Mouse (Mus musculus) ES-E14 (cell line): Measurements from ENCODE around the gene Rprd1b. TPM values are rescaled to one million over a fixed set of nuclear protein-coding genes. Genes with fewer than 3 reads are reported as not detected.

ENCODE experiments used
- DNase-seq: peaks from one replicate; pipeline ENCODE4 v3.0.0-alpha.2; 2013; ENCODE audit warnings: low read depth, low spot score
- H3K27ac ChIP-seq: 2 replicates; pipeline ENCODE4 v1.5.1; 2012; ENCODE audit warnings: low read depth, mild to moderate bottlenecking, low read length, moderate library complexity, mixed read lengths; ENCODE audit not compliant: poor library complexity, insufficient read depth, severe bottlenecking
- H3K36me3 ChIP-seq: 2 replicates; pipeline ENCODE4 v1.6.1; 2012; ENCODE audit warnings: mild to moderate bottlenecking, low read length, moderate library complexity, mixed read lengths; ENCODE audit not compliant: control insufficient read depth, poor library complexity, insufficient read depth, severe bottlenecking
- H3K4me1 ChIP-seq, 2 experiments: fragments of 150-350 bp in 1 of 2; sonication (generic) in 1 of 2; 2 replicates each; pipeline ENCODE4 v1.6.1; 2012; ENCODE audit warnings: low read length in 2 of 2, mild to moderate bottlenecking in 1 of 2, mixed read lengths in 1 of 2; ENCODE audit not compliant: control insufficient read depth in 2 of 2, insufficient read depth in 2 of 2, poor library complexity in 1 of 2
- H3K4me3 ChIP-seq, 2 experiments: fragments of 150-350 bp in 1 of 2; sonication (generic) in 1 of 2; 2 replicates each; pipeline ENCODE4 v1.5.1; 2012; ENCODE audit warnings: low read length in 2 of 2, low read depth in 1 of 2, mild to moderate bottlenecking in 1 of 2, mixed read lengths in 1 of 2; ENCODE audit not compliant: insufficient read depth in 1 of 2, poor library complexity in 1 of 2, severe bottlenecking in 1 of 2
- H3K9ac ChIP-seq: 2 replicates; pipeline ENCODE4 v1.6.1; 2012; ENCODE audit warnings: low read depth, mild to moderate bottlenecking, low read length, mixed read lengths; ENCODE audit not compliant: poor library complexity, insufficient read depth, severe bottlenecking
- H3K9me3 ChIP-seq: fragments of 150-350 bp; sonication (generic); 2 replicates; pipeline ENCODE4 v1.6.1; 2012; ENCODE audit warnings: low read depth, mild to moderate bottlenecking, low read length; ENCODE audit not compliant: control insufficient read depth, insufficient read depth
- CHD2 ChIP-seq: IDR thresholded peaks from 2 replicates; pipeline ENCODE4 v1.6.1; 2014; ENCODE audit warnings: mild to moderate bottlenecking, low read depth, low read length, inconsistent platforms
- HCFC1 ChIP-seq: IDR thresholded peaks from 2 replicates; pipeline ENCODE4 v1.6.1; 2012; ENCODE audit warnings: low read length, inconsistent platforms, borderline replicate concordance; ENCODE audit not compliant: insufficient read depth
- MAFK ChIP-seq: IDR thresholded peaks from 2 replicates; pipeline ENCODE4 v1.6.1; 2014; ENCODE audit warnings: mild to moderate bottlenecking, low read depth, low read length, inconsistent platforms; ENCODE audit not compliant: insufficient read depth
- ZC3H11A ChIP-seq: IDR thresholded peaks from 2 replicates; pipeline ENCODE4 v1.6.1; 2012; ENCODE audit warnings: low read depth, mild to moderate bottlenecking, inconsistent platforms, low read length, borderline replicate concordance
- ZNF384 ChIP-seq: IDR thresholded peaks from 2 replicates; pipeline ENCODE4 v1.6.1; 2012; ENCODE audit warnings: low read depth, low read length, inconsistent platforms
- in situ Hi-C, 2 experiments: fragments of 600-800 bp; cut with MboI; formaldehyde crosslinking; loops; one replicate each; pipeline ENCODE4 v1.15.1; 2025; ENCODE audit warnings: low sequenced_read_pairs in 2 of 2, inconsistent platforms in 1 of 2; ENCODE audit not compliant: unreplicated experiment in 2 of 2
- total RNA-seq: library from RNA; depleted of rRNA; stranded (reverse); fragments of 300-350 nt; gene quantifications from 2 replicates; pipeline ENCODE4 v1.2.3, GENCODE M21; 2012

Rprd1b gene
- total RNA-seq, 1 experiment = 13.1 TPM

DNA sequence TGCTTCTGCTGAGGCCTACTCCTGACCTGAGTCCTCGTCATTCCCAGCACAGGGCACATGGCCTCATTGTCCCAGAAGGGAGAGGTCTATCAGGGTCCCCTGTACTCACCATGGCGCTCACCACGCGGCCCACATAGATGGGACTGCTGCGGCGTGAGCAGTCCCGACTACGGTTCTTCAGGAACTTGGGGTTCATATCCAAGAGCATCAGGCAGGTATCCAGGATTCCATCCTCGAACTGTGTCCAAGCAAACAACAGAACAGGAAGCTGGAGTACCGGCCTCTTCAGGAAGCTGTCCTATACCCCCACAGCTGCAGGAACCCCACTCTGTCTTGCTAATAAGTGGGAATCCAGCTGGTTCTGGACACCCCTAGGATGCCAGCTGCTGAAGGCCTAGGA, 104.0 kb downstream of the Rprd1b start:
- Histone ChIP-seq H3K36me3 (no peaks in the 10 kb centered on the region), H3K9me3 (no peaks in the 10 kb centered on the region)
- no peak for DNase-seq

GRCm38 (mm10) chr2:158133050-158133449, 104.8 kb downstream of the Rprd1b start:
- Histone ChIP-seq H3K4me3 (no peak overlapping the region), H3K36me3 (no peaks in the 10 kb centered on the region), H3K4me1 (peaks cover 0 to 1% of the 10 kb centered on the region in 2 experiments; a peak in 1 of 4 replicates), H3K9me3 (no peaks in the 10 kb centered on the region), H3K27ac (no peak overlapping the region), H3K9ac (no peak overlapping the region)
- in situ Hi-C loops = no loop called here
- TF ChIP-seq MAFK (no peak), ZNF384 (no peak), CHD2 (no peak)
- no peak for DNase-seq

More for the DNA sequence above, 104.0 kb downstream of the Rprd1b start:
- in situ Hi-C loops = no loop called here
- Histone ChIP-seq H3K9ac (no peak overlapping the region), H3K4me1 (peaks cover 0 to 1% of the 10 kb centered on the region in 2 experiments; a peak in 1 of 4 replicates), H3K27ac (no peak overlapping the region), H3K4me3 (no peak overlapping the region)
- TF ChIP-seq HCFC1 (no peak), MAFK (no peak), CHD2 (no peak), ZC3H11A (no peak), ZNF384 (no peak)

DNA sequence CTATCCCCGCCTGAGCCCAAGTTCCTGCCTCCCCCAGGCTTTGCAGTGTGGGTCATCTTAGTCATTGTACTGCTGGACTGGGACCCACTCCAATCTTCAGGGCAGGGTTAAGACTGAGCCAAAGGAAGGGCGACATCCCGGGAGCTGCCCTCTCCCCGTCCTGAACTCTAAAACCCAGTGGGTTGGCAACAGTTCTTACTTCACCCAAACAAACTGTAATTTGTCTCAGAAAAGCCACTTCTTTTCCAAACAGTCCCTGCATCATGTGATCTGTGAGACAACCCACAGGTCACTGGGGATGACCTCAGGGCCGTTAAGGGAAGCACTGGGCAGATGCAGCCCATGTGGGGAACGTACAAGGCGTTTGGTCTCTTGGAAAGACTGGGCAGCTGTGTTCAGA, 107.9 kb downstream of the Rprd1b start:
- in situ Hi-C loops = no loop called here
- no peaks in the 10 kb centered on the region for H3K36me3 ChIP-seq
- TF ChIP-seq CHD2 (no peak), ZC3H11A (no peak), ZNF384 (no peak), HCFC1 (no peak), MAFK (no peak)
- H3K4me1 ChIP-seq = no peaks in the 10 kb centered on the region
- no peak overlapping the region for H3K9ac ChIP-seq
- DNase-seq = no peak
- H3K4me3 ChIP-seq = no peak overlapping the region
- no peak overlapping the region for H3K27ac ChIP-seq
- no peaks in the 10 kb centered on the region for H3K9me3 ChIP-seq

- no peak overlapping the region for H3K27ac ChIP-seq
Measured at GRCm38 (mm10) chr2:158137771-158138170, 109.5 kb downstream of the Rprd1b start.

GRCm38 (mm10) chr2:158138778-158139177, 110.5 kb downstream of the Rprd1b start:
- no peaks in the 10 kb centered on the region for H3K36me3 ChIP-seq
- in situ Hi-C loops = no loop called here
- H3K4me1 ChIP-seq = no peaks in the 10 kb centered on the region
- no peak overlapping the region for H3K27ac ChIP-seq
- no peaks in the 10 kb centered on the region for H3K9me3 ChIP-seq
- no peak overlapping the region for H3K9ac ChIP-seq
- TF ChIP-seq MAFK = no peak
- TF ChIP-seq ZC3H11A = no peak
- no peak for TF ChIP-seq HCFC1
- TF ChIP-seq CHD2 = no peak
- no peak for TF ChIP-seq ZNF384
- no peak for DNase-seq
- H3K4me3 ChIP-seq = no peak overlapping the region

More at GRCm38 (mm10) chr2:158137771-158138170, 109.5 kb downstream of the Rprd1b start:
- no peak overlapping the region for H3K4me3 ChIP-seq
- H3K36me3 ChIP-seq = no peaks in the 10 kb centered on the region
- H3K4me1 ChIP-seq = no peaks in the 10 kb centered on the region
- TF ChIP-seq ZC3H11A (no peak), ZNF384 (no peak), CHD2 (no peak), MAFK (no peak), HCFC1 (no peak)
- in situ Hi-C loops = no loop called here
- no peak overlapping the region for H3K9ac ChIP-seq
- no peaks in the 10 kb centered on the region for H3K9me3 ChIP-seq
- DNase-seq = no peak
